Mouse (Mus musculus): ENCODE data around the gene Mgat4b. TPM values are rescaled to one million over a fixed set of nuclear protein-coding genes. Genes with fewer than 3 reads are reported as not detected.
A peak's percentile ranks its signal among the peaks of the same experiment; 100 is the strongest.

Gene Mgat4b
- total RNA-seq, 4 experiments from 2014 or later: 68.4 to 90.0 (median 76.3) TPM

- DNase-seq (ENCODE audit: low spot score): no peak
Measured at GRCm38 (mm10) chr11:50200613-50201012, 10.1 kb upstream of the Mgat4b start.

GRCm38 (mm10) chr11:50201590-50201989 is 9.1 kb upstream of the Mgat4b start:
- DNase-seq (ENCODE audit: low spot score): no peak

- no peak for DNase-seq (ENCODE audit: low spot score)
Measured at GRCm38 (mm10) chr11:50203302-50203827, 7.3 kb upstream of the Mgat4b start.

- DNase-seq (ENCODE audit: low spot score): no peak
Measured at GRCm38 (mm10) chr11:50205434-50205833, 5.3 kb upstream of the Mgat4b start.

- DNase-seq (ENCODE audit: low spot score): no peak
Measured at GRCm38 (mm10) chr11:50206037-50206436, 4.7 kb upstream of the Mgat4b start.

DNA sequence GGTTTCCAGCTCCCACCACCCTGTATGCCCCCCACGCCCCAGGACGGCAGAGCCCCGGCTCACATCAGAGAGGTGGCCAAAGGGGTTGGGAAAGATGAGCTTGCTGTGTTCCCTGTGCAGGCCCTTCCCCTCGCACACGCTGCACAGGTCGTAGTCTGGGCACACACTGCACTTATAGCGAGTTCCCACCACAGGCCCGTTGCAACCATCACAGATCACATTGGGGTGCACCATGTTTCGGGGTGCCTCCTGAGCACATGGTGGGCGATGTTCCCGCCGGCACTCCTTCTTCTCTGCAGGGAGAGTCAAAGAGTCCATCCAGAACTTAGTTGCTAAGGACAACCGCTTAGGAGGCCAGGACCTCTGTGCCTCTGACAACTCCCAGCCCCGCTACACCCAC is 3.3 kb upstream of the Mgat4b start:
- no peak for DNase-seq (ENCODE audit: low spot score)

DNA sequence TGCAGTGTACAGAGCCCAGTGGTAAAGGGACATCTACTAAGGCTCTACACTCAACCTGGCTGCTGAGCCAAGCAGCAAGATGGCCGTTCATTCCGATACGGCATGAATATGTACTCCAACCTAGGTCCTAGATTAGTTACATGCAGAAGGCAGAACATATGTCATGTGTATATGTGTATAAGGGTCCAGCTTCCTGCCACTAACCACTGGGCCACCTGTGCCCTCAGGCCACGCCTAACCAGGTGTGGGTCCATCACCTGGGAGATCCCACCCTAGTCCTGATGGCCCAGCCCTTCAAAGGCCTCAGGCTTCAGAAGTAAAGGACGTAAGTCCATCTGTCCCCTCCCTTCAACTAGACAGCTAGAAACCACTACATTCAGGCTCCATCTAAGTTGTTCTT is 2.7 kb upstream of the Mgat4b start:
- DNase-seq (ENCODE audit: low spot score): no peak

DNA sequence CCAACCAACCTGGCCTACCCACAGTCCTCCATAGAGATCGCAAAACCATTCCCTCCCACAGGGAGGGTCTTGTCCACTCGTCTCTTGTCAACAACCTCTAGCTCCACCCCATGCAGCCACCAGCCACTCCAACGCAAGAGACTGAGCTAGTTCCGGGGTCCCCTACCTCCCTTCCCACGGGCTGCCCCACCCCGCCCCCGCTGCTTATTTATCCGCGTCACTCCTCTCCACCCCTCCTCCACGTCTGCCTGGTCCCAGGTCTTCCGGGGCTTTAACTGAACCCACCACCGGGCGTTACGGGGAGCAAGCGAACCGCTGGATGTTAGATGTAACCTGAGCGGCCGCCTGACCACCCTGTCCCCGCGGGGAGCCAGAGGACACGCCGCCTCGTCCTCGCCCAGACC is 587 bp upstream of the Mgat4b start:
- DNase-seq (ENCODE audit: low spot score): peak; percentile 88

- no peak for DNase-seq (ENCODE audit: low spot score)
Measured at GRCm38 (mm10) chr11:50211322-50212059, 801 bp downstream of the Mgat4b start.

- DNase-seq (ENCODE audit: low spot score): no peak
Measured at GRCm38 (mm10) chr11:50212060-50212739, 1.5 kb downstream of the Mgat4b start.

- peak; percentile 91 for DNase-seq (ENCODE audit: low spot score)
Measured at GRCm38 (mm10) chr11:50212848-50213758, 2.4 kb downstream of the Mgat4b start.

DNA sequence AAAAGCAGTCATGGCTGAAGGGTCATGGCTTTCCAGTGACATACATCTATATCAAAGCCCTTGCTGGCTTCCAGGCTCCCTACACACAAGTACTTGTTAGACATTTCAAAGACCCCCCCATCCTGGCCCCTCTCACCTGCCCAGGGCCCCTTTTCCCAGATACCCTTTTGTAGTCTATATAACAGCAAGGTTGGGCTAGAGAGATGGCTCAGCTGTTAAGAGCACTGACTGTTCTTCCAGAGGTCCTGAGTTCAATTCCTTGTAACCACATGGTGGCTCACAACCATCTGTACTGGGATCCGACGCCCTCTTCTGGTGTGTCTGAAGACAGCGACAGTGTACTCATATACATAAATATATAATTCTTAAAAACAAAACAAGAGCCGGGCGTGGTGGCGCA is 3.9 kb downstream of the Mgat4b start:
- no peak for DNase-seq (ENCODE audit: low spot score)

GRCm38 (mm10) chr11:50215633-50216032 is 4.9 kb downstream of the Mgat4b start:
- no peak for DNase-seq (ENCODE audit: low spot score)

- DNase-seq (ENCODE audit: low spot score): no peak
Measured at GRCm38 (mm10) chr11:50216724-50217366, 6.2 kb downstream of the Mgat4b start.

DNA sequence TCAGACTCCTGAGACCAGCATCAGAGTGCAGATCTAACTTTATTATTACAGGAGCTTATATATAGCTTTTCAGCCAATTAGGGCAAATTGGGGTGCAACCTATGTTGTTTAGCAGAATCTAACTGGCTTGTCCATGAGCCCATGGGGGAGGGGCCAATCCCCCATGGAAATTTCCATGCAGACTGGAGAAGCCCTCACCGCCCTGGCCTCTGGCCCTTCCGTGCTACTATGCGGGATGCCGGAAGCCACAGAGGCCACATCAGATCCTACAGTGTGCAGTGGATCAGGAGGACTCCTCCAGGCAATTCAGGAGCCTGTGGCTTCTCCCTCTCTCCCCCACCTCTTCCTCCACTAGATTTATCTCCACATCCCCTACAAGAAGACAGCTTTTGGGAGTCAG is 7.1 kb downstream of the Mgat4b start:
- DNase-seq (ENCODE audit: low spot score): no peak

GRCm38 (mm10) chr11:50219833-50220232 is 9.1 kb downstream of the Mgat4b start:
- DNase-seq (ENCODE audit: low spot score): no peak

- no peak for DNase-seq (ENCODE audit: low spot score)
Measured at GRCm38 (mm10) chr11:50222559-50223276, 12.0 kb downstream of the Mgat4b start.

DNA sequence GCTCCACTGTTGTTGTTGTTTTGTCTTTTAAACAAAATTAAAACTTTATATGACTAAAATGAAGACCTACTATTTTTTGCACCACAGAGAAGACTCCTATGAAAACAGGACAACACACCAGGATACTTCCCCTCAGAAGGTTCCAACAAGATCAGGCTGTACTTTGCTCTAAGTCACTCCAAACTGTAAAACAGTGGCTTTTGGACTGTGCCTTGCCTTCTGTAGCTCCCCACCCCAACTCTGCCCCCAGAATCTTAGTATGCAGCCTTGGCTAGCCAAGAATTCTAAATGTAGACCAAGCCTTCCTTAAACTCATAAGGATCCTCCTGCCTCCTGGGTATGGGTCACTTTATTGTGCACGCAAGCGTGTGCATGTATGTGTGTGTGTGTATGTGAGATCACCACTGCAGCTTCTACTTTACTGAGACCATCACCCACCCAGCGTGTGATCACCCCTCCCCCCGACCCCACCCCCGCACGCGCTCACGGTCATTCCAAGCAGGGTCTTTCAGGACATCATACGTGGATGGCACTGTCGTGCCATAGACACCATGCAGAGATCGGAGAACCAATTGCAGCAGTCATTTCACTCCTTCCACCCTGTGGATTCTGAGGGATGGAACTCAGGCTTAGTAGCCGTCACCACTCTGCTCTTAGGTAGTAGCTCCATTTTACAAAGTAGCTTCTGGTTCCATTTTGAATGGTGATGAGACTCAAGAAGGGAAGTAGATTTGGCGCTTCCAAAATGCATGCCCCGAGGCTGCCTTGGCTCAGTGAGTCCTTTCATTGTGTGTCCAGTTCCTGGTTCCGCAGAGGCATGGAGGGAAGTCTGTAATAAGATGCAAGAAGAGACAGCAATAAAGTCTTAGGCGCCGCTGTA is 13.3 kb downstream of the Mgat4b start:
- DNase-seq (ENCODE audit: low spot score): no peak

DNA sequence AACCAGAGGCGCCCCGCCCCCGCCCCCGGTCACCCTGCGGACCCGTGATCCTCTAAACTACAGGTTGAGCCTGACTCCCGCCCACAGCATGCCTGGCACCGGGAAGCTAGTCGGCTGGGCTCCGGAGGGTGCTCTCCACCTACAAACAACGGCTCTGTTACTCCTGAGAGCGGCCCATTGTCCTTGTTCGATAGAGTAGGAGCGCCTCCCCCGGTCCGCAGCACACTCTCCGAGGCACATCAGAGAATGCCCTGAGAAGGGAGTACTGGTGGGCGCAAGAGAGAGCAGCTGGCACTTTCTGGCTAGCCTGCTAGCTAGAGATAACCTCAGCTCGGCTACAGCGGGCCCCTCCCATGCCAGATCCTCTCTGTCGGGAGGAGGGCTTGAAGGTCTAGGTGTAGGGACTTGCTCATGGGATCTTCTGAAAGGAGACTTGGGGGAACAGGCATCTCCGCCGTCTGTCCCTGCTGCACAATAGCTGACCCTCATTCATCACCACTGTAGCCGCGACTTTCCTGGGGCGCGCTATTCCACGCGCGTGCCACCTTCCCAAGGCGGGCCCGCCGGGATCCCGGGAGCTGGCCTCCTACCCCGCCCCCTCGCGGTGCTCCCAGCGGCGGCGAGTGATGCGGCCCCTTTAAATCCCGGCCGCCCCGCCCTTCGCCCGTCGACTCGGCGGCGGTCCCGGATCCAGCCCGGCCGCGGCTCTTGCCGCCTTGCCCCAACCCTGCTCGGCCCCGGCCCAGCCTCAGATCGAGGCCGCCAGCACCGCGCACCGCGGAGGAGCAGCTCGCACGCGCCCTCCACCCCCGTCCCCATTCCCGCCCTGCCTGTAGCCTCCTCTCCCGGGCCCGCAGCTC is 14.2 kb downstream of the Mgat4b start:
- DNase-seq (ENCODE audit: low spot score): peak; percentile 86
